Mouse (Mus musculus): Measurements from ENCODE around the gene Nck2. TPM values are rescaled to one million over a fixed set of nuclear protein-coding genes. Genes with fewer than 3 reads are reported as not detected.

Gene Nck2
- total RNA-seq, 2 experiments from 2014 or later: 20.2 to 26.8 TPM

DNA sequence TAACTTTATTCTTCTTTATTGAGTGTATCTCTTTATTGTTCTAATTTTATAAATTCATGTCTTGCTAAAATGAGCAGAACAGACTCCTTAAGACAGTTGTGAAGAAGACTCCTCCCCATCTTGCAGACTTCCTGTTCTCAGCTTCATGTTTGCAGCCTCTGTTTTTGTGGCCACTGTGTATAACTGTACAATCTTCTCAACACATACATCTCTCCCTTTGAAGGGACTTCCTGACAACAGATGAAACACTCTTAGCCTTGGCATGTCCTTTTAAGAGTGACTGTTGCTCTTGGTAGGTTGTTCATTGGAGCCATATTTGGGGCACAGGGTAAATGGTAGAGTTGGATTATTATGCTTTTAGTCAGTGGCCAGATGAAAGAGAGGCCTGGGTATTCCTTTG is 20.6 kb downstream of the Nck2 start:
- no peak for ATAC-seq (replicated peaks; ENCODE audit: low FRiP score, low TSS enrichment, poor library complexity, severe bottlenecking)

GRCm38 (mm10) chr1:43465957-43466624 is 21.7 kb downstream of the Nck2 start:
- no peak for ATAC-seq (replicated peaks; ENCODE audit: low FRiP score, low TSS enrichment, poor library complexity, severe bottlenecking)

DNA sequence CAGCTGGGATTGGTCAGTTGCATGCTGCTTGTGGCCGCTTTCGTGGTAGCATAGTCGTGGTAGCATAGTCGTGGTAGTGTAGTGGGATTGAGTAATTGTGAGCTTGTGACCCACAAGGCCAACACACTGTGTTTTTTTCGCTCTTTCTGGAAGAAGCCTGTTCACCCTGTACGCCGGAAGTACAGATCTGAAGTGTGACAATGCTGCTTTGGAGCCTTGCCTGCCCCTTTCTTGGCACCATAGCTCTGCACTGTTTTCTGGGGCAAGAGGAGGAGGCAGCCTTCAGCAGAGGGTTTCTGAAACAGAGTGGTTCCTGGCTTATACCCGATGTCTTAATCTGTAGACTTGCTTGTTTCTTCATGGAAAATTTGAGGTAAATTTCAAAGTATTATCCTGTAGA is 23.3 kb downstream of the Nck2 start:
- peak; percentile 34 for ATAC-seq (replicated peaks; ENCODE audit: low FRiP score, low TSS enrichment, poor library complexity, severe bottlenecking)

DNA sequence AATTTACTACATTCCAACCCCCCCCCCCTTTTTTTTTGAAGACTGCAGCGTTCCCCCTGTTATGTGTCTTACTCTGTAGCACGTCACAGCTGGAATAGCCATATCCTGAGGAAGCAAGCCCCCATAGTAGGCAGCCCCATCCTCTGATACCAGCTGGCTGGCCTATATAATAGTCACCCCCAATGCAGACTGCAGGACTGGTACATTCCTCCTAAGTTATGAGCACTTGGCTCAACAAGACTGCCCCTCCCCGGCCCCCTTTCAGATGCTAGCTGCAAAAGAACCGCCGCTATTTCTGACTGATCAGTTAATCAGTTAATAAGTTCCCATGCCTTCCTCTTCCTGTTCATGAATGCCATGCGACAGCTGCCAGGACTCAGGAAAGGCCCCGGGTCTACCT is 23.8 kb downstream of the Nck2 start:
- ATAC-seq (replicated peaks; ENCODE audit: low FRiP score, low TSS enrichment, poor library complexity, severe bottlenecking): no peak

DNA sequence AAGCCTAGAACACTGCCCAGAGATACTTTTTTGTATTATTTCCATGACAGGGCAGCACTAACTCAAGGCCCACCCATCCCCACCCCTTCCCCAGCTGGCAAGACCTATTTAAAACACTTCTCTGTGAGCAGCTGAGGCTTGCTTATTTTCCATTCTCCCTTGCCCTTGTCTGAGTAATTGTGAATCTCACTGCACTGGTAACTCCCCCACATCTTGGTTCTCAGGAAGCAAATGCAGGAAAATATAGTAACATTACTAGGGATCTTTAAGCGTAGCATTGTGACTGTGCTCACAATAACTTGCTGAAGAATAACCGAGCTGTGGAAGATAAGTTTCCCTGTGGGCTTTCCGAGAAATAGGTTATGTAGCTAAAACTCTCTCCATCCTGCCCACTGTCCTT is 24.6 kb downstream of the Nck2 start:
- ATAC-seq (replicated peaks; ENCODE audit: low FRiP score, low TSS enrichment, poor library complexity, severe bottlenecking): no peak

DNA sequence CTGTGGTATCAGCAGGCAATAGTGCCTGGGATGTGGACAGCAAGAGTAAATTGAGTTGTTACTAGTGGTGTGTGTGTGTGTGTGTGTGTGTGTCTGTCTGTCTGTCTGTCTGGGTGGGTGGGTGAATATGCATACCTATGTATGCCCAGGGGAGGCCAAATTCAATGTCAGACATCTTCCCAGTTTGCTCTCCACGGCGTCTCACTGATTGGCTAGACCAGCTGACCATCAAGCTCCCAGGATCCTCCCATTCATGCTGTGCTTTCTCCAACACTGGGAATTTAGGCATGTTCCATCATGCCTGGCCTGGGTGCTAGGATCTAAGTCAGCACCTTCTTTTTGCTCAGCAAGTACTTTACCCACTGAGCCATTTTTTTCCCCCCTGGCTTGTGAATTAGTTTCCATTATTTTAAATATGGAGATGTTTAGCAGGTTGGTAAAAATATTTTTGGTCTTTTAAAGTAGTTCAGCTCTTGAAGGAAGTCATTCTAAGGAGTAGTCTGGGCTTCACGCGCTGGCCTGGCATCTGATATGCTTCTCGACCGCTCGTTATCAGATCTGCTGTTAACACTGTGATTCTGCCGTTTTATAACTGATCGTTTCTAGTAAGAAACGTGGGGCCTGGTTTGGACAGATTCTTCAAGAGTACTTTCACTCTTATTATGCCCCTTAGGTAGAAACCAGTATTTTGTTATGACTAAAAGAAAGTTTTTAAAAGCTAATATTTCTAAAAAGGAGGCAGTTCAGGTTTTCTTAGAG is 26.2 kb downstream of the Nck2 start:
- no peak for ATAC-seq (replicated peaks; ENCODE audit: low FRiP score, low TSS enrichment, poor library complexity, severe bottlenecking)

DNA sequence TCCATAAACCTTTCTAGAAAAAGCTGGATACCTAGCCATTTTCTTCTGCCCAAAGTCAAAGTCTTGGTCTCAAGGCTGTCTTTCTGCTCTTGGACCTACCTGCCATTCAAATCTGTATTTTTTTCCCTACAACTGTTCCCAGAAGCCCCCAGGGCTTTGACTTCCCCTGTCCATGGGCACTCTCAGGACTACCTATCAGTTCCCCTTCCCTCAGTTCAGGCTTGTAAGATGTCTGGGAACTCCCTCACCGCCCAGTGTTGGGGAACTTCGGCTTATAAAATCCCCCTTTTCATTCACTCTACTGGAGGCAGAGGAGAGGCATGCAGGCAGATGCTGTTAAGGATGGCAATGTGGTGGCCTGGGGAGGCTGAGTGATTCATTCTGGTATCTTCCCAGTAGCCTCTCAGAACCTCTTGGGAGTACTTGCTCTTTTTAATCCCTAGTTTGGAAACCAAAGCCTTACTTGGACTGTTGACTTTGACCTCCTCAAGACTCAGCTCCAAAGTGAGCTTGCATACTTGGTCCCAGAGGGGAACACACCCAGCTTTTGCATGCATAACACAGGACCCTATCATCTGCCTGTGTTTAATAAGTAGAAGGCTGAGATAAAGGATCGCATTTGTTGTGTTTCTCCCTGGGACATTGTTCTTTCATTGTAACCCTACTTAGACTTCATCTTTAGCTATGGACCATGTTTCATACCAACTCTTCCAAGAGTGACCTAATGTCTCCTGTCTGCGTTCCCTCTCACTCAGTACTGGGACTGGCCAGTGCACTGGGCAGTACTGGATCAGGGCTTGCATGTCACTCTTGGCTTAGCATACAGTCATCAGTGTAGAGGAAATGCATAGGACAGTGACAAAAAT is 27.0 kb downstream of the Nck2 start:
- no peak for ATAC-seq (replicated peaks; ENCODE audit: low FRiP score, low TSS enrichment, poor library complexity, severe bottlenecking)

GRCm38 (mm10) chr1:43472046-43472649 is 27.8 kb downstream of the Nck2 start:
- no peak for ATAC-seq (replicated peaks; ENCODE audit: low FRiP score, low TSS enrichment, poor library complexity, severe bottlenecking)

GRCm38 (mm10) chr1:43473734-43474534 is 29.6 kb downstream of the Nck2 start:
- peak; percentile 71 for ATAC-seq (replicated peaks; ENCODE audit: low FRiP score, low TSS enrichment, poor library complexity, severe bottlenecking)

- peak; percentile 78 for ATAC-seq (replicated peaks; ENCODE audit: low FRiP score, low TSS enrichment, poor library complexity, severe bottlenecking)
Observed at GRCm38 (mm10) chr1:43474535-43475409, 30.4 kb downstream of the Nck2 start.

DNA sequence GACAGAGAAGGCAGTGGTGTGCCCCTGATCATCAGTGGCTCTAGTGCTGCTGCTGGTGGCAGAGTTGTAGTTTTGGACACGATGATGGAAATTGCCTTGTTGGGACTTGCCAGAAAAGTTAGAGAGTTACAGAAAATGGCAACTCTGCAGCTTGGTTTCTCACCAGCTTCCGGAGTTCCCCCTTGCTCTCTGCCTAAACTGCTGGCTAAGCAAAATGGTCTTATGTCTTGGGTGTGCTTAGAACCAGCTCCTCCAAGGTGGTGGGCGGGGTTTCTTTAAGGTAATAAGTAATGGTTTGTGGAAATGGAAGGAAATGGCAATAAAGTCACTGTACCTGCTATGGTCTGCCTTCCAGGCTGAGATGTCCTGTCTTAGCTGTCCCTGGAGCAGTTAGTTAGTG is 33.6 kb downstream of the Nck2 start:
- no peak for ATAC-seq (replicated peaks; ENCODE audit: low FRiP score, low TSS enrichment, poor library complexity, severe bottlenecking)

- ATAC-seq (replicated peaks; ENCODE audit: low FRiP score, low TSS enrichment, poor library complexity, severe bottlenecking): no peak
Observed at GRCm38 (mm10) chr1:43485204-43485603, 40.8 kb downstream of the Nck2 start.

DNA sequence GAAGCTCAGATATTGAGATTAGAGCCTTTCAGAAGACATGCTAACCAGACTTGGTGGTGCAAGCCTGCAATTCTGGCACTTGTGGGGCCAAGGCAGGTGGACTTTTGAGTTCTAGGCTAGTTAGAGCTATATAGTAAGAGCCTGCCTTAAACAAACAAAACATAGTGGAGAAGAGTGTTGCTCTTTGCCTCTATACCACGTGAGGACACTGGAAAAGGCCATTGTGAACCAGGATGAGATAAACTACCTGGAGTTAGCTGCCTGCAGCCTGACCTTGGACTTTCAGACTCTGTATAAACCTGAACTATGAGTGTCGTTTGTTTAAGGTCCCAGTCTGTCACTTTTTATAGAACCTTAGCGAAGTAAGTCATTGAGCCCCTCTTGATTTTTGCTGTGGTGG is 42.1 kb downstream of the Nck2 start:
- no peak for ATAC-seq (replicated peaks; ENCODE audit: low FRiP score, low TSS enrichment, poor library complexity, severe bottlenecking)

DNA sequence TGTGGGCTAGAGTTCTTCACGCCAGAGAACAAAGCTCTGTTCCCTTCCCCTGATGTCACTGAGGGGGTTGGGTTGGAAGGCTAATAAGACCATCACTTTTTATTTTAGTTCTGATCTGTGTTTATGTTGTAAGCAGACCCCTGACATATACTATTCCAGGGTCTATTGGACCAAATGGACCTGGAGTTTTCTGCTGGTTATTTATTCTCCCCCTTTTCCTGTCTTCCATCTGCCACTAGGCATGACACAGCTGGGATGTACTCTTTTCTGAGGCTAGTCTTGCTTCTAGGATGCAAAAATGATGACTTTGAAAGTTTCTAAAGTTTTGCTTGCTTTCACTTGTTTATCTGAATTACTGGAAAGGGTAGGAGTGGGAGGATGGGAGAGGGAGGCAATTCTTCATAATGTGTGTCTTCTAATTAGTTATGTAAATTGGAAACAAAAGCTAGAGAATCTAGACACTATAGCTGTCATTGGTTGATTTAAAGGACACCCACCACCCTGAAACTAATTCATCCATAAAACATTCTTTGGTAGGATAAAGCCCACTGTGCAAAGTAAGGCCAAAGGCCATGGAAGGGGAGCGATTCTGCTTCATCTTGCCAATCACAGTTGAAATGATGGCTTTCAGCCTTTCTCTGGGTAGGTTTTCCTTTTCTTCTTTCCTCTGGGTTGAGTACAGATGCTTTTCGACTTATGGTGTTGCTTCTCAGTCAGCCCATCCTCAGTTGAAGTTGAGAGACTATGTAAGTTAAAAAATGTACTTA is 42.8 kb downstream of the Nck2 start:
- ATAC-seq (replicated peaks; ENCODE audit: low FRiP score, low TSS enrichment, poor library complexity, severe bottlenecking): no peak

DNA sequence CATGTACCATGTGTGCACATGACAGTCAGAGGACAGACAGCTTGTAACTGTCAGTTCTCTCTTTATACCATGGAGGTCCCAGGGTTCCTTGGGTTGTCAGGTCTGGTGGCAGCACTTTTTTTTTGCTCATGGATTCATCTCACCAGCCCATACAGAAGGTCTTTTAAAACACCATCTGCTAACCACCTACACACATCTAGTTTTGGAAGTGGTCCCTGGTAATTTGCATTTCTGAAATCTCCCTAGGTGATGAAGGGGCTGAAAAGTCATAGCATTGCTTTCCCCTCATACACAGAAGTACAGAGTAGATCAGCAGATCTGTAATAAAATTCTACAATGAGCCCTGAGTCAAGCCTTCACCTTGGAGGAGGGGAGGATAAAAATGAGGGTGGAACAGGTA is 44.9 kb downstream of the Nck2 start:
- no peak for ATAC-seq (replicated peaks; ENCODE audit: low FRiP score, low TSS enrichment, poor library complexity, severe bottlenecking)

DNA sequence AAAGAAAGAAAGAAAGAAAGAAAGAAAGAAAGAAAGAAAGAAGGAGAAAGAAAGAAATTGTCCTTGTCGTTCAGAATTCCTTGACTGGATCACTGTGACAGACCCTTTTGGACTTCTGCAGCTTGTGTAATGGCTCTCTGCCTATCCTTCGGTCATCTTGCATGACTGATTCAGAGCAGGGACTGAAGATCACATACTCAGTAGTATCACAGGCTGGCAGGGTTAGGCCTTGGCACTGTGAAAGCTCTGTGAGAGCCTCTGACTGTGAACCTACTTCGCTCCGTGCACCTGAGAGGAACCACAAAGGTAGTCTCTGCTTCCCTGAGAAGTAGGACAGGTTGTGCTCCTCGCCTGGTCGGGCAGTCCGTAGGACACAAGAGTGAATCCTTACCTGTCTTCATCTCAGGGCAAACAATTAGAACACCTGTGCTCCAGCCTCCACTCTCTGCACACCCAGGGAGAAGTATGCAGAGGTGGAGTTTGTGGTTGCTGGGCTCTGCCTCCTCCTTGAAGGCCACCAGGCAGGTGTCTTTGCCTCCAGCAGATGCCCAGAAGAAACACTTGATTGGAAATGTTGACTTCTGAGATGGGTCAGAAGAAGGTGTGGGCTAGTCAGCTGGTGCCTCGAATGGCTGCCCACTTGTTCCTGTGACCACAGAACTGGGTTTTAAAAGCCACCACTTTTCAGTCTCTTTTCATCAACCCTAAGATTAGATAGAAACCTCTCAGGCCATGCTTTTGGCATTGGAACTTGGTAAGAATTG is 47.3 kb downstream of the Nck2 start:
- no peak for ATAC-seq (replicated peaks; ENCODE audit: low FRiP score, low TSS enrichment, poor library complexity, severe bottlenecking)
